In the genomic region with DNA sequence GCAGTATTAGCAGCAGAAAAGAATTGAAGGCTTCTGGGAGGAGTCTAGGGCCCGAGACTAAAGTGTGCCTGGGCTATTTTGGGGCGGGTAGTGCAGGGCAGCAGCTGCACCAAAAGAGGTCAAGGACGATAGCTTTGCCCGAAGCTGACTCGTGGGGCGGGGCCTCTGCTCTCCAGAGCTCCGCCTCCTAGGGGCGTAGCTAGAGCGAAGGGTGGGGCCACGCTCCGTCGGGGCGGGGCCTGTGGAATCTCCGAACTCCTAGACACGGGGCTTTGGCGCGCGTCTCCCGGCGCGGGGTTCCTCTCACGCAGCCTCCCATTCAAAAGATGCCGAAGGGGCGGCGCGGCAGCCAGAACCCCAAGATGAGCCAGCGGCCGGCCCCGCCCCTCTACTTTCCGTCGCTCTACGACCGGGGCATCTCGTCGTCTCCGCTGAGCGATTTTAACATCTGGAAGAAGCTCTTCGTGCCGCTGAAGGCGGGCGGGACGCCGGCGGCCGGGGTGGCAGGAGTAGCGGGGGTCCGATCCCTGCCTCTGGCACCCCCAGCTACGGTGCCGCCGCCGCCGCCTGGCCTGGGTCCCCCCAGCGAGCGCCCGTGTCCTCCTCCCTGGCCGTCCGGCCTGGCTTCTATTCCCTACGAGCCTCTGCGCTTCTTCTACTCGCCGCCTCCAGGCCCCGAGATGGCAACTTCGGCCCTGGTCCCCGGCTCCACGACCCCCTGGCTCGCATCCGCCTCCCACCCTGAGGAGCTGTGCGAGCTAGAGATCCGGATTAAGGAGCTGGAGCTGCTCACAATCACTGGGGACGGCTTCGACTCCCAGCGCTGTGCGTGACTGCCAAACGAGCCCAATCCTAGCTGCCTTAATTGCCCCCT, we compare ENCODE assay signal across 8 mouse cellular contexts. TPM values are rescaled to one million over a fixed set of nuclear protein-coding genes. Genes with fewer than 3 reads are reported as not detected.
DNase-seq lines count a peak whose midpoint lies in the region; ATAC-seq and TF ChIP-seq lines count a peak whose summit lies in the region.

Gene A930018P22Rik, plus strand, starts transcription at position 265 of the 874 bp plus-strand sequence.

- under 1% methylated on average over 72 of the region's 74 CpGs for WGBS in heart, embryonic 13.5 days
- under 1% methylated on average over 74 of the region's 74 CpGs for WGBS in kidney, postnatal 0 days
- under 1% methylated on average over 74 of the region's 74 CpGs for WGBS in liver, adult 2 months

- no peaks in the 10 kb centered on the region for H3K9me3 ChIP-seq in heart, embryonic 13.5 days
- H3K9me3 ChIP-seq in kidney, postnatal 0 days (replicated peaks; ENCODE audit: low read length) = no peaks in the 10 kb centered on the region

- peaks cover 14% of the 10 kb centered on the region; the same call in 1 of the 2 replicates for H3K27me3 ChIP-seq in heart, embryonic 13.5 days (replicated peaks)
- H3K27me3 ChIP-seq in kidney, postnatal 0 days (ENCODE audit: insufficient read depth, low read length) = no peaks in the 10 kb centered on the region
- H3K27me3 ChIP-seq in liver, adult 2 months (ENCODE audit: control insufficient read depth, insufficient read depth, low read length) = no peaks in the 10 kb centered on the region

- H3K4me3 ChIP-seq in brown adipose tissue, adult 24 weeks (ENCODE audit: insufficient read depth, low read depth, low read length) = peak within 1 kb of the TSS; percentile 69
- peak within 1 kb of the TSS; percentile 82 for H3K4me3 ChIP-seq in heart, embryonic 13.5 days
- peak within 1 kb of the TSS; percentile 74 for H3K4me3 ChIP-seq in kidney, postnatal 0 days (replicated peaks; ENCODE audit: low read depth, low read length)
- H3K4me3 ChIP-seq in liver, adult 2 months (ENCODE audit: insufficient read depth, low read depth, low read length) = peak within 1 kb of the TSS; percentile 65

- DNase-seq in kidney, postnatal 0 days (ENCODE audit: low spot score) = peak; percentile 94
- DNase-seq in liver, adult 2 months (ENCODE audit: extremely low read depth, low read depth, low spot score) = peak; percentile 90
- peak; percentile 84 to 90 for DNase-seq in spleen, postnatal 36 days (ENCODE audit: low spot score in 2 of 2)

- peaks cover 5% of the 10 kb centered on the region; the same call in 1 of the 2 replicates for H3K36me3 ChIP-seq in heart, embryonic 13.5 days
- no peaks in the 10 kb centered on the region for H3K36me3 ChIP-seq in kidney, postnatal 0 days (ENCODE audit: insufficient read depth, low read length)
- no peaks in the 10 kb centered on the region for H3K36me3 ChIP-seq in liver, adult 2 months (ENCODE audit: control insufficient read depth, insufficient read depth, low read length)

- TF ChIP-seq POLR2A in liver, adult 2 months (IDR thresholded peaks at IDR 0.05; ENCODE audit: extremely low read depth, insufficient read depth, low read length) = 0 out of 2 replicates have a peak, but pooled peaks have one; percentile 39

- peak; percentile 29; the same call in 1 of the 2 replicates for TF ChIP-seq CTCF in kidney, postnatal 0 days (IDR thresholded peaks at IDR 0.05; ENCODE audit: low read depth)
- no peak for TF ChIP-seq CTCF in liver, adult 2 months (IDR thresholded peaks at IDR 0.05; ENCODE audit: low read depth, low read length)

- H3K9ac ChIP-seq in heart, embryonic 13.5 days = peak within 1 kb of the TSS; percentile 95
- H3K9ac ChIP-seq in kidney, postnatal 0 days (ENCODE audit: low read depth, low read length) = peak within 1 kb of the TSS; percentile 70
- peak within 1 kb of the TSS; percentile 88 for H3K9ac ChIP-seq in liver, adult 2 months (ENCODE audit: low read depth, low read length)

- H3K79me2 ChIP-seq in liver, adult 2 months (ENCODE audit: control insufficient read depth, insufficient read depth, low read length) = no peaks in the 10 kb centered on the region

- H3K4me1 ChIP-seq in brown adipose tissue, adult 24 weeks (ENCODE audit: control insufficient read depth, insufficient read depth, insufficient read length, low read length) = peaks cover 11% of the 10 kb centered on the region
- H3K4me1 ChIP-seq in heart, embryonic 13.5 days = peaks cover 59% of the 10 kb centered on the region
- H3K4me1 ChIP-seq in kidney, postnatal 0 days (replicated peaks; ENCODE audit: insufficient read depth, low read length) = 0 out of 2 replicates have a peak, but pooled peaks cover 5% of the 10 kb centered on the region
- H3K4me1 ChIP-seq in liver, adult 2 months (ENCODE audit: control insufficient read depth, insufficient read depth, low read length) = peaks cover 9% of the 10 kb centered on the region

- H3K4me2 ChIP-seq in heart, embryonic 13.5 days = peak within 1 kb of the TSS; percentile 97
- peak within 1 kb of the TSS; percentile 97 for H3K4me2 ChIP-seq in kidney, postnatal 0 days (ENCODE audit: low read length)

- H3K27ac ChIP-seq in brown adipose tissue, adult 24 weeks (replicated peaks; ENCODE audit: low read depth, low read length) = peak within 1 kb of the TSS; percentile 94
- H3K27ac ChIP-seq in heart, embryonic 13.5 days (replicated peaks) = peak within 1 kb of the TSS; percentile 91
- peak within 1 kb of the TSS; percentile 32; the same call in 1 of the 2 replicates for H3K27ac ChIP-seq in kidney, postnatal 0 days
- H3K27ac ChIP-seq in liver, adult 2 months (replicated peaks; ENCODE audit: insufficient read depth, low read depth, low read length) = peak within 1 kb of the TSS; percentile 46

- peak; percentile 92 for ATAC-seq in CD4-positive, CD25-positive, alpha-beta regulatory T cell, adult 4 months
- ATAC-seq in erythroid progenitor cell, adult 5-6 weeks (replicated peaks; ENCODE audit: low FRiP score, poor library complexity, severe bottlenecking) = peak; percentile 81
- peak; percentile 91 for ATAC-seq in heart, embryonic 13.5 days (ENCODE audit: extremely low read depth, insufficient number of reproducible peaks, low FRiP score, low TSS enrichment)
- ATAC-seq in kidney, postnatal 0 days (replicated peaks; ENCODE audit: low FRiP score, low read depth) = peak; percentile 91
- ATAC-seq in monocyte, adult 5-6 weeks (replicated peaks; ENCODE audit: insufficient number of reproducible peaks, low FRiP score, low TSS enrichment, poor library complexity, severe bottlenecking) = peak; percentile 88

RNA-seq across cellular contexts. Expression of gene A930018P22Rik, which starts in this region (rescaled TPM):
- polyA plus RNA-seq in CD4-positive, CD25-positive, alpha-beta regulatory T cell, adult 4 months (2017; shearing (Covaris generic)) = not detected
- polyA plus RNA-seq in brown adipose tissue, adult 24 weeks (2012; ENCODE audit: insufficient read depth, insufficient read length, missing spikeins) = 1.3 TPM in 1 of 2 replicates, not detected in the other
- total RNA-seq in erythroid progenitor cell, adult 5-6 weeks (2015; ENCODE audit: low replicate concordance) = 1.7 TPM in 1 of 2 replicates, not detected in the other
- total RNA-seq in erythroid progenitor cell, adult 5-6 weeks (2017; ENCODE audit: low replicate concordance) = not detected in 2 replicates
- polyA plus RNA-seq in heart, embryonic 13.5 days (2015; fragmentation: Nextera tagmentation; extraction: Ambion mirVana) = 0.31 and 0.67 TPM in 2 replicates
- 0.17 and 0.29 TPM in 2 replicates for polyA plus RNA-seq in kidney, postnatal 0 days (2015; fragmentation: Nextera tagmentation; extraction: Ambion mirVana)
- 0.18 TPM in 1 of 2 replicates, not detected in the other for total RNA-seq in liver, adult 2 months (2014; rRNA removed)
- polyA plus RNA-seq in liver, adult 2 months (2012; rRNA removed) = 0.26 and 0.35 TPM in 2 replicates
- total RNA-seq in monocyte, adult 5-6 weeks (2017) = not detected in 3 replicates

Comparison
In these comparisons a context has a peak if more than half of its experiments do, and no peak if none do; other contexts are left out.
1. Peak in every context shown above with its lines: DNase-seq, ATAC-seq, H3K4me3 ChIP-seq and H3K27ac ChIP-seq.
2. Peak in ATAC-seq in CD4-positive, CD25-positive, alpha-beta regulatory T cell, adult 4 months; RNA of the gene not detected or under 1 TPM.
3. Peak in ATAC-seq, H3K4me3 ChIP-seq, H3K27ac ChIP-seq, H3K9ac ChIP-seq and H3K4me2 ChIP-seq in heart, embryonic 13.5 days; RNA of the gene not detected or under 1 TPM.
4. Peak in DNase-seq, ATAC-seq, H3K4me3 ChIP-seq, H3K27ac ChIP-seq, H3K9ac ChIP-seq and H3K4me2 ChIP-seq in kidney, postnatal 0 days; RNA of the gene not detected or under 1 TPM.
5. Peak in DNase-seq, H3K4me3 ChIP-seq, H3K27ac ChIP-seq and H3K9ac ChIP-seq in liver, adult 2 months; RNA of the gene not detected or under 1 TPM.
6. Peak in ATAC-seq in monocyte, adult 5-6 weeks; RNA of the gene not detected or under 1 TPM.
7. H3K27ac ChIP-seq: peak in every context shown above with its lines; median percentile 94 in brown adipose tissue, adult 24 weeks; 91 in heart, embryonic 13.5 days; 46 in liver, adult 2 months; 32 in kidney, postnatal 0 days.